Mouse (Mus musculus) cerebral cortex, adult 2 months (tissue): ENCODE measurements around the gene Tdrkh.

Experiments
- whole genome bisulfite sequencing: fragments of 180-500 bp; shearing (Covaris S2); methylation state at CpG from one replicate; pipeline ENCODE4 v1.1.7; 2018; 5-methylcytosine and 5-hydroxymethylcytosine counted together

Gene Tdrkh

GRCm38 (mm10) chr3:94463926-94464578 is 51.0 kb downstream of the Tdrkh start:
- WGBS: 46% methylated on average over 11 of the region's 11 CpGs

- 32% methylated on average over 13 of the region's 13 CpGs for WGBS
These were observed 52.8 kb downstream of the Tdrkh start for GRCm38 (mm10) chr3:94465632-94466430.

DNA sequence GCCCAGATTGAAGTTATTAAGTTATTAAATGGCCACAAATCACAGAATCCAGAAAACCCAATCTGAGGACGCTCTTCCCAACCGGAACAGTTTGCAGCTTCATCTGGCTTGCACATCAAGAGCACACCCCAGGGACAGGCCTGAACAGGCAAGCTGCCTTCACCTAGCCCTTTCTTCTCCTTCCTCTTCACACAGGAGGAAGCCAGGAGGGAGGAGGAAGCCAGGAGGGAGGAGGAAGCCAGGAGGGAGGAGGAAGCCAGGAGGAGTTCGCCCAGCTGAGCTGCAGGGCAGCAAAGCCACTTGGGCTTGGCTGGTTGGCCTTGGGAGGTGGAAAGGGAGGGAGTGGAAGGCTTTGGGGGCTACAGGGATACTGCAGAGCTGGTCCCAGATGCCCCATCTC is 55.9 kb downstream of the Tdrkh start:
- WGBS: 74% methylated on average over 3 of the region's 3 CpGs

DNA sequence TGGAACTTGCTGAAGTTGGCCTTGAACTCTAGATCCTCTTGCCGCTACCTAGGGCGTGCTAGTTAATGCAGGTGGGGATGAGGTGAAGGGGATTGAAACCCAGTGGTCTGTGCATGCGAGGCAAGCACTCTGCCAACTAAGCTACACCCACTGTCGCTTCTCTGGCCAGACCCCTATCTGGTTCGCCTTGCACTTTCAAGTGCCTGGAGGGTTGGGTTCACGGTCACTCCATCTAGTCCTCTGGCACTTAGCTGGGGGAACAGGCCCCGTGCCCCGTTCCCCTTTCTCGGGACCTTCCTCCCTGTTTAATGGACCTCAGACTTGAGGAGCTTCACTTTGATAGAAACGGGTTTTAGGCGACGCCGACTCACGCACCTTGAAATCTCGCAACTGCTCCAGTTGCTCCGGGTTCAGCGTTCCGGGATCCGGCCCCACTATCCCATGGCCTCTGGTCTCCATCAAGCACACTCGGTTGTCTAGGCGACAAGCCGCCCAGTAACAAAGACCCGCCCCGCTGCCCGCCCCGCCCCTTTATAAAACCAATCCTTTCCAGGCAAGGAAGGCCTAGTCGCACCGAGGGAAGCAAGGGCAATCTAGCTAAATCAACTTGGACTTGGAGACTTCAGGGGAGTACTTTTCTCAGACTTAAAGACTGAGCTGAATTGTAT is 59.5 kb downstream of the Tdrkh start:
- WGBS: 20% methylated on average over 28 of the region's 28 CpGs

- WGBS: 32% methylated on average over 10 of the region's 10 CpGs
These were observed 60.0 kb downstream of the Tdrkh start for GRCm38 (mm10) chr3:94473115-94473505.

DNA sequence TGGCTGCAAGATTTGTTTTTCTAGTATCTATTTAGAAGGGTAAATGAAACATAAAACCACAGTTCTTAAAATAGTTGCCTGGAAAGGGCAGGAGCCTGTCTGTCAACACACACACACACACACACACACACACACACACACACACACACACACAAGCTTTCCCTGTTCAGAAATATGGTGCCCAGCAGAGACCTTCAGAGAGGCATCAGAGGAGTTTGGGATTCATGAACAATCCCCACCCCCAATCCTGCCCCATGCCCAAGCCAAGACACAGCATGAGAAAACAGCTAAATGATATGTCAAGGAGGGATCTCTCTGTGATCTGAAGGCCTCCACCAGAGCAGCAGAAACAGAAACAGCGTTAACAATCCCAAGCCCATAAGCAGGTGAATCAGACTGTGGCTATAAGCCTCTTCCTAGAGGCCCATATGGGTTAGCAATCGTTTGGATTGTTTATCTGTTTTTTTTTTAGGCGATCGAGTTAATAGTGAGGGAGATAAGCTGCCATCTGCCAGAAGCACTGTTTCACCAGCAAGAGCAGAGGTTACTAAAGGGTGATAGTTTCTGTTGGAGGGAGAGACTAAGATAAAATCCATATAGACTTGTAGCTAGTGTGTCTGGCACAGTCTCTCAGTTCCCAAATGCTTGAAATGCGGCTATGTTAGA is 60.6 kb downstream of the Tdrkh start:
- WGBS: 64% methylated on average over 5 of the region's 5 CpGs

- 70% methylated on average over 8 of the region's 8 CpGs for WGBS
These were observed 63.4 kb downstream of the Tdrkh start for GRCm38 (mm10) chr3:94476301-94477035.

- 23% methylated on average over 4 of the region's 4 CpGs for WGBS
These were observed 64.4 kb downstream of the Tdrkh start for GRCm38 (mm10) chr3:94477444-94477843.

DNA sequence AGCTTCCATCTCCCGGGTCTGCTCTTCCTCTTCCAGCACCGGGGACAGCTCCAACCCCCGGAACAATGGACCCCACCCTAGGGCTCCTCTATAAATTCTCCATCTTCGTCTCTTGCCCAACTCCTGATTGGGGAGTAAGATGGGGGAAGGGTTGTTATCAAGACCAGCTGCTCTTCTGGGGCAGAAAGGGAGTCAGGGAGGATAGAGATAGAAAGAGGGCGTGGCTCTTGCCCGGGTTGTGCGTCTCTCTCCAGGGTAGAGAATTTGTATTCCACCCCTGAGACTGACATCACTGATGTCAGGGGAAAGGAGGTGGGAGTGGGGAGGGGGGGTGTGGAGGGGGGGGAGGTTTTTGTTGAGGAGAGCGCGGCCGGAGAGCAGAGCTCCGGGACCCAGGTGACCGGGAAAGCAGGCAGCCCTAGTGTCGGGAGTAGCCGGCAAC is 64.9 kb downstream of the Tdrkh start, which contains the start of gene Celf3:
Gene Celf3, plus strand, starts transcription at position 315 of the 442 bp plus-strand sequence.
- under 1% methylated on average over 14 of the region's 14 CpGs for WGBS

DNA sequence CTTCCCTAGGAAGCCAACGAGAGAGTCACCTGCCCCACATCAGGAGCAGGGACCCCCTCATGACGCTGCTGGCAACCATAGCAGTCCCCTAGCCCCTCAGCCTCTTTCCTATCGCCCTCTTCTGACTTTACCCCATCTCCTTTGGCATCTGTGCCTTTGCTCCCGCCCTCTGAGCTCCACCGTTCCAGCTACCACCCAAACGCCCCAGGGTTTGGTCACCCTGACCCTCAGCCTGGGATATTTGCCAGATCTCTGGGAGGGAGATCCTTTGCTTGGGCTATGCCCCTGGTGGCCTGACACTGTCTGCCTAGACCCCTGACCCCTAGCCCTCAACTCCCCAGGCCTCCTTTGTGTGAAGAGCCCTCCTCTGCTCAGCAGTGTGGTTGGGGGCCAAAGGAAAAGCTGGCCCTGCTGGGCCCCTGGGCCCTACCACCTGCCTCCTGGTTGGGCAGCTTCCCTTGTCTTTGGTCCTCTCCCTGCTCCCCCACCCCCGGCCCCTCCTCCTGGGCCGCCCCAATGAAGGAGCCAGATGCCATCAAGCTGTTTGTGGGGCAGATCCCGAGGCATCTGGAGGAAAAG is 65.6 kb downstream of the Tdrkh start:
- WGBS: 8% methylated on average over 9 of the region's 9 CpGs

GRCm38 (mm10) chr3:94479564-94479963 is 66.5 kb downstream of the Tdrkh start:
- 16% methylated on average over 11 of the region's 11 CpGs for WGBS

DNA sequence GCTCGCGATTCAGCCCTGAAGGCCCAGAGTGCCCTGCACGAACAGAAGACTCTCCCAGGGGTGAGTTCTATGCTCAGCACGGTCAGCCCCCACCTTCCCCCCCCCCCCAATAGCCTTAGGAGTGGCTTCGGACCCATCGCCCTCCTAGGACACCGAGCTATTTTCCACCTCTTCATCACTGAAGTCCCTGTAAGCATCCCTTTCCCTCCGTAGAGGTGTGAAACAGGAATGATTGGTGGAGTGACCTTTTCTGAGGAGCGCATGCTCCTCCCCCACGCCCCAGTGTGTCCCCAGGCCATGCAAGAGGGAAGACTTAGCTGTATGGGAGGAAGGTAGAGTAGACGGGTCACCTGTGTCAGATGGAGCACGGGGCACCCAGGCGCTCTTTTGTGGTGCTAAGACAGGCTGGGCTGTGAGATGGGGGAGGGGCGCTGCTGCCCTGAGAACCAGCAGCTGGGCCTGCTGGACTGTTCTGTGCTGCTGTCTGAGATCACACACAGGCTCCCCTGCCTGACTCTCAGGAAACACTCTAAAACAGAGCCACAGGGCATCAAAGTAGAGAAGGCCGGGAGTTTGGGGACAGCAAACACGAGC is 67.3 kb downstream of the Tdrkh start, which contains the start of gene Riiad1:
Gene Riiad1, minus strand, starts transcription at position 51 of the 594 bp plus-strand sequence.
- 19% methylated on average over 16 of the region's 16 CpGs for WGBS

DNA sequence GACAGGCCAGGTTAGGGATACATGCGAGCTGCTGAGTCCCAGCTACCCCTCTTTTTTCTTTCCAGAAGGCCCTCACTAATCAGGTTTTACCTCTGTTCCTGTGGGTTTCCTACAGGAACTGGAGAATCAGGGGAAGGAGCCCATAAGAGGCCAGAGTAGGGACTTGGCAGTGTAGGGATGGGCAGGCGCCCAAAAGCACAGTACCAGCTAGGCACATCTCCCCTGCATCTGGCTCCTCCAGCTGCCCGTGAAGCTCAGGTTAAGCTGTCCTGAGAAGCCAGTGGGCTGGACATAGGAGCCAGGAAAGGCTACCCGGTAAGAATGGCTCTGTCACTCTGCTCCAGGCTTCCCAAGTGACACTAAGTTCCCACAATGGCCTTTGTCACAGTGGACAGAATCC is 68.4 kb downstream of the Tdrkh start:
- 40% methylated on average over 4 of the region's 4 CpGs for WGBS

GRCm38 (mm10) chr3:94482764-94483385 is 69.8 kb downstream of the Tdrkh start:
- WGBS: 59% methylated on average over 17 of the region's 17 CpGs

- 13% methylated on average over 20 of the region's 20 CpGs for WGBS
These were observed 70.8 kb downstream of the Tdrkh start for GRCm38 (mm10) chr3:94483790-94484439.
